Mouse (Mus musculus) gastrocnemius, postnatal 4 days (tissue): ENCODE results near the gene Krtap16-1. TPM values are rescaled to one million over a fixed set of nuclear protein-coding genes. Genes with fewer than 3 reads are reported as not detected.
A peak's percentile ranks its signal among the peaks of the same experiment; 100 is the strongest.

Experiments
- DNase-seq, 2 experiments: peaks; one replicate each; pipeline ENCODE4 v3.0.0; 2021 to 2022; ENCODE audit warnings: low spot score in 2 of 2, mixed read lengths in 2 of 2
- long read RNA-seq, 2 experiments: library from polyadenylated mRNA; stranded (forward); transcript quantifications; one replicate each; pipeline ENCODE4 v2.0.0; 2021
- total RNA-seq, 2 experiments: library from RNA; stranded (reverse); gene quantifications; 2 replicates each; pipeline ENCODE4 v1.2.3; 2021

Krtap16-1 gene
- not detected for total RNA-seq
- long read RNA-seq, experiment 1, transcript Krtap16-1-201 (1 exons, 1,888 nt), result major isoform, 9 of 9 reads
- long read RNA-seq, experiment 1, partial matches to known transcripts, result 0 of 9 reads
- long read RNA-seq, experiment 1, other reads (novel, unspliced or antisense), result 0 of 9 reads
- long read RNA-seq, experiment 2, result 0 reads

DNA sequence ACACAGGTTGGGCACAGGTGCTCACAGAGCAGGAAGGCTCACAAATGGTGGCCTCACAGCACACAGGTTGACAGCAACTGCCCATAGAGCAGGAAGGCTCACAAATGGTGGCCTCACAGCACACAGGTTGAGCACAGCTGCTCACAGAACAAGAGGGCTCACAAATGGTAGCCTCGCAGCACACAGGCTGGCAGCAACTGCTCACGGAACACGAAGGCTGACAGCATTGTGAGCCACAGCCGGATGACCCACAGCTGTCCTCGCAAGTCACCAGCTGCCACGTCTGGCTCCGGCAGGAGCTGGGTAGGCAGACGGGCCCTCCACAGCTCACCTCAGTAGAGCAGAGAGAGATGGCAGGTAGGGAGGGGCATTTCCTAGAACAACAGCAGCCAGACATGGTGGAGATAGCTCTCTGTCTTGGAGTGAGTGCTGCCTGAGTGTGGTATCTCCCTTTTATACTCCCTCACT, at the start of gene Krtap16-1:
Gene Krtap16-1, minus strand, starts transcription at position 418 of the 468 bp plus-strand sequence.
- DNase-seq, result no peak

DNA sequence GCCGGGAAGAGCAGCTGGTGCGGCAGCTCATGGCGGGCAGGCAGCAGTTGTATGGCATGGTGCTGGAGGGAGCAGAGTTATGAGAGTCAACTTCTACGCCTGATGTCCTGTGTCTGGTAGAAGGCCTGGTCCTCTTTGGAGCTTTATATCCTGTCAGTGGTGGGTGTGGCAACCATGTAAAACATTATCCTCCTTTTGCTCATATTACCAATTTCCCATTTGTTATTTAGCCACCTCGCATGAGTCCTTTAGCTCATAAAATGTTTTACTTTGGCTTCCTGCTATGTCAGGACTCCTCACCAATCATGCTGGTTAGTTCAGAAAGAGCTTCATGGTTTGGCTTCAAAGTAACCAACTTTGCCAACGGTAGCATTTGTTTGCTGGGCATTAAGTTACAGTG, 43.4 kb upstream of the Krtap16-1 start, which contains the start of gene Krt33b:
Gene Krt33b, minus strand, starts transcription at position 101 of the 400 bp plus-strand sequence.
- DNase-seq, result no peak

GRCm38 (mm10) chr11:100021438-100021837, 35.0 kb upstream of the Krtap16-1 start:
- DNase-seq, result no peak

DNA sequence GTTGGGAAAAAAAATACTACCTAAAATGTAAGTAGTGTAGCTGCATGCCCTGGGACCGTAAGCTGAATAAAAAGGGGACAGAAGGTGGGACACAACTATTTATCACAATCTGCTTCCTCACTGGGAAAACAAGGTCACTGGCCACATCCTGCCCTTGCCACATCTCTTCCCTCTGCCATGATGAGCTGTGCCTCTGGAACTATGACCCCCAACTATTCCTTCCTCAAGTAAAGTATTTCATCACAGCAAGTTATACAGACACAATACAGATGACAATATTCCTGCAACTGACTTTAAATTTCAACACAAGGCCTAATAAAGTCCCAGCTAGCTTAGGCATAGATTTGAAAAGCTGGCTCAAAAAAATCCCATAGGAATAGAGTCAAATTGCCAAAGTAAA, 33.1 kb upstream of the Krtap16-1 start:
- no peak for DNase-seq

- DNase-seq, result no peak
Observed at GRCm38 (mm10) chr11:100016112-100016511, 29.7 kb upstream of the Krtap16-1 start, which contains the start of gene Krt33a. Krt33a (minus strand) TSS chr11:100016212.

GRCm38 (mm10) chr11:100013691-100014171, 27.3 kb upstream of the Krtap16-1 start:
- DNase-seq, result no peak

- DNase-seq, result no peak
Observed at GRCm38 (mm10) chr11:100010682-100011081, 24.3 kb upstream of the Krtap16-1 start.

- DNase-seq, result no peak
Observed at GRCm38 (mm10) chr11:100008336-100008735, 21.9 kb upstream of the Krtap16-1 start.

DNA sequence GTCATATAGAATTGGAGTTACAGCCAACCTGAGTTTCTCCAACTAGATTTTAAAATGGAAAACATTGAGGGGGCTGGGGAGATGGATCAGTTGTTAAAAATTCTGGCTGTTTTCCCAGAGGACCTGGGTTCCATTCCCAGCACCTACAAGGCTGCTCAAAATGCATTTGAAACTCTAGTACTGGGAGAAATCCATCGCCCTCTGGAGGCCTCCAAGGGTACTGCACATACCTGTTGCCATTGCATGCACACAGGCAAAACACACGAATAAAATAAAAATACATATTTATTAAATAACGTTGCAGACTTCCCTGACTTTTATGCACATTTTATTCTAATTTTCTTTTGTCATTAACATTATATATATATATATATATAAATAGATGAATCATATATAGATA, 20.2 kb upstream of the Krtap16-1 start:
- no peak for DNase-seq

DNA sequence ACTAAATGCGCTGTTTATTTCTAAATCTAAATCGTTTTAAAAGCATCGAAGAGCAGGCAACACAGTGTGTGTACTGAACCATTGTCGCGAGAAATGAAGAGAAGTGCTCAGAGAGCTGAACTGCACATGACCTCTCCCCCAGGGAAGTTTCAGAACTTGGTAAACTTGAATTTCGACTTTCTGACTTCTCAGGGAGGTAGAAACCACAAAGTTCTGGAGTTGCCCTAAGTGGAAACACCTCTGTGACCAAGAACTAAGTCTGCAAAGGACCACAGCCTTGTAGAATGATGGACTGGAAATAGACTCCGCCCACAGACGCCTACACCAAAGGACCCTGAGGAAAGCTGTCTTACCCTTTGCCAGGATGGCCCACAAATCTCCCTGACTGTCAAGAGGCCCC, 19.5 kb upstream of the Krtap16-1 start:
- no peak for DNase-seq

DNA sequence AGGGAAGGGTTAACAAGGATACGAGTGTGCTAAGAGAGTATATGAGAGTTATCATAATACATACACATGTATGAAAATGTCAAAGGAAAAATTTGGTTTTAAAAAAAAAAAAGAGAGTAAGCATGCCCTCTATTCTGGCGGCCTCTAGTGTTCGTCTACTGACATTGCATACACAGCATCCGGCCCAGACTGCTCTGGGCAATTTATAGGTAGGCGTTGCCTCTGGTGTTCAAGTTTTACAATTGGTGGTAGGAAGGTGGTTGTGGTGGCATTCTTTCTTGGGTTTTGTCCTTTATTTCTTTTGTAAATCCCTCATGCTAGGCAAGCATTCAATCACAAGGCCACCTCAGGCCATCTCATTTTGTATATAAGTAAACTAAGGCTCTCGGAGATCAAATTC, 18.4 kb upstream of the Krtap16-1 start:
- DNase-seq, result peak in 1 of 2 experiments; percentile 37

DNA sequence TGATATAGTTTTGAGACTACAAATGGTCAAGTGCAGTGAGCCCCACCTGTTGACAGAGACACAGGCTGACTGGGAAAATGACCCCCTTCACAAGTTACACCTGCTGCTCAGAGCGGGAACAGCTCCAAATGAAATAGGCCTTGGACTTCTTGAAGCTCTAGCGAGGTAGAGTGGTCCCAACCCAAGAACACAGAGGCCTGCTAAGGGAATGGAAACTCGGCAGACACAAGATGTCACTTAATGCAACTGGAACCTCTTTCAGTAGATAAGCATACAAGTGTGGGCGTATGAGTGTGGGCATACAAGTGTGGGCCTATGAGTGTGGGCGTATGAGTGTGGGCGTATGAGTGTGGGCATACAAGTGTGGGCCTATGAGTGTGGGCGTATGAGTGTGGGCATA, 12.7 kb upstream of the Krtap16-1 start:
- DNase-seq, result no peak

GRCm38 (mm10) chr11:99994384-99994661, 7.9 kb upstream of the Krtap16-1 start:
- no peak for DNase-seq

DNA sequence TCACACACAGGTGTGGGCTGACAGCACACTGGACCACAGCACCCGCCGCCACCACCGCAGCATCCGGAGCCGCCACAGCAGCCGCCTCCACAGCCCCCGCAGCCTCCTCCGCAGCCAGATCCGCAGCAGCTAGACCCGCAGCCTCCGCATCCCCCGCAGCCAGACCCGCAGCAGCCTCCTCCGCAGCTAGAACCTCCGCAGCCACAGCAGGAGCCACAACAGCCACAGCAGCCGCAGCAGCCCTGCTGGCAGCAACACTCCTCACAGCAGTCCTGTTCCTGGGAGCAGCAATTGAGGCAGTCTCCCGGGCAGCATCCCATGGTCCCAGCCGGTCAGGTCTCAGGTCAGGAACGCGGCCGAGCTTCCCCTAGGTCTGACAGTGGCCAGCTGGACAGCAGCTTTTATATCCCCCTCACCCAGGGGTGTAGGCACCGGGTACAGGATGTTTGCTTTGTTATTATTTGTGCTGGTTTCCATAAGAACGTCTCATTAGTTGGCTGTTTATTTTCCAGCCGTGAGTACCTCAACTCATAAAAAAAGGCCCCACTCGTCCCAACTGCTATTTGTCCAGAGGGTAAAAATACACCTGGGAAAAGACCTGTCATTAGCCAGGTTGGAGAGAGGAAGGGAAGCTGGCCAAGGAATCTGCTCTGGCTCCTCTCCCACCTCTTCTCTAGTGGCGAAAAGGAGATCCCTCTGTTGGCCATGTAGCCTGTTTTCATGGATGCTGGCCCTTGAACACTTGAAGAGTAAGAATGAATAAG, 7.4 kb upstream of the Krtap16-1 start, which contains the start of gene Krtap17-1:
Gene Krtap17-1, minus strand, starts transcription at position 375 of the 764 bp plus-strand sequence.
- no peak for DNase-seq

- no peak for DNase-seq
Observed at GRCm38 (mm10) chr11:99990571-99990970, 4.2 kb upstream of the Krtap16-1 start.

GRCm38 (mm10) chr11:99989881-99990405, 3.5 kb upstream of the Krtap16-1 start:
- no peak for DNase-seq

GRCm38 (mm10) chr11:99988530-99988929, 2.1 kb upstream of the Krtap16-1 start:
- no peak for DNase-seq

DNA sequence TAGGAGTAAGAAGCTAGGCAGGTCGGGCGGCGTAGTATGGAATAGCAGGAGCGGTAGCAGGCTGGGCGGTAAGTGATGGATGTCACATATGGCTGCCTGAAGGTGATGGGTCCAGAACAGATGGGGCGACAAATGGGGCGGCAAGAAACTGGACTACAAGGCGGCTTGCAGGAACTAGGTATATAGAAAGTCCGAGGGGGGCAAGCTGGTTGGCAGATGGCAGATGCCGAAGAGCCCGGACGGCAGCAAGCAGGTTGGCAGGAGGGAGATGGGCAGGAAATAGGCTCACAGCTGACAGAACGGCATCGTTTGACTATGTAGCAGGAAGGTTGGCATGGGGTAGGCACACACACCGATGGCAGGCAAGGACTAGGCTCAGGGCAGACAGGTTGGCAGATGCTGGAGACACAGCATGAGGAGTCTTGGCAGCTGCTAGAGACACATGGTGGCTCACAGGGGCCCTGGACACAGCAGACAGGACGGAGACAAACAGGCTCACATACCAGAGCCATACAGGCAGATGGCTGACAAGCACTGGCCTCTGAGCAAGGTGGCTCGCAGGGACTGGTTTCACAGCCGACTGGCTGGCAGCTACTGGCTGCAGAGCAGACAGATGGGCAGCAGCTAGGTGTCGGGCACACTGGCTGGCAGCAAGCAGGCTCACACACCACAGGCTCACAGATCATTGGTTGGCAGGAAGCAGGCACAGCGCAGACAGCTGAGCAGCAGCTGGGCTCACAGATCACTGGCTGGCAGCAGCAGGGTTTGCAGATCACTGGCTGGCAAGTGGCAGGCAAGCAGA, 905 bp downstream of the Krtap16-1 start:
- peak in 1 of 2 experiments; percentile 36 for DNase-seq

DNA sequence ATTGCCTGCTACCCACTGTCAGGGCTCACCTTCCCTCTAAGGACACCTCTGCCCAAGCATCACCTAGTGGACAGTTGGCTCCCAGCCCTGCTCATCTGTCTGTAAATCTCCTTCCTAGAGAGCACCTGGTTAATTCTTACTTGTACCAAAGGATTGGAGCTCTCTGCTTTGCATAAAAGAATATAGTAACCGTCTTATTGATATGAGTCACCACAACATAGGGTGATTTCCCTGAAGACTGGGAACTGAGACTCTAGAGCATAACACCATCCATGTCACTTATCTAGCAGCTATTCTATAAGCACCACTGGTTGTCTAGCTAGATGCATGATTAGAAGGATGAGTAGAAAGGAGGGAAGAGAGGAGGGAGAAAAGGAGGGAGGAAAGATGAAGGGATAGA, 3.0 kb downstream of the Krtap16-1 start:
- no peak for DNase-seq

DNA sequence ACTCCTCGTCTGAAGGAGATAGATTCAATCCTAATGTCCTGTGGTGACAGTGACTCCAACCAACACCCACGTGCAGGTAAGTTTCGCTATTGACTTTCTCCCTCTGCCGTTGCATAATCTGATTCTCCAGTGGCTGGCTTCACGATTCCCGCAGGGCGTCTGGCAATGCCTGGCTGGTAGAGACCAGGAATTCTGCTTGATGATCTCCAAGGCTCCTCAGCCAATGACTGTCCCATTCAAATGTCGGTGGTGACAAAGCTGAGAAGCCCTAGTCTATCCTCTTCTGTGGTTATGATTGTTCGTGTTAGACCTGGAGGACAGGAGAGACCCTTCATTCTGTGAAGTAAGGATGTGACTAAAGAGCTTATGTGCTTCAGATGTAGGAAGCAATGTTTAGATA, 3.7 kb downstream of the Krtap16-1 start:
- DNase-seq, result no peak

GRCm38 (mm10) chr11:99978953-99979352, 7.4 kb downstream of the Krtap16-1 start, which contains the start of gene Krtap29-1:
Krtap29-1 (minus strand) TSS chr11:99979053.
- no peak for DNase-seq
